Mouse (Mus musculus) liver, adult 2 months (tissue): ENCODE measurements at regions not wholly inside any gene's neighbourhood (a gene's known extent, or its start where the extent isn't known, plus 50 kb on each side); places are given as distances from the start of the nearest gene placed in this dataset.

Source experiments
- CTCF ChIP-seq: fragments of 200-500 bp; IDR thresholded peaks from 2 replicates; pipeline ENCODE4 v1.5.1; 2011; ENCODE audit warnings: low read depth, low read length, control low read depth
- POLR2A ChIP-seq: fragments of 200-500 bp; IDR thresholded peaks from 2 replicates; pipeline ENCODE4 v1.6.1; 2011; ENCODE audit warnings: low read length, control low read depth; ENCODE audit not compliant: insufficient read depth; ENCODE audit errors: extremely low read depth

- TF ChIP-seq POLR2A (no peak), CTCF (no peak)
Measured at GRCm38 (mm10) chr7:36322181-36322580, 375.7 kb upstream of the Tshz3 start.
